Mouse (Mus musculus) CH12F3 (cell line): ENCODE results near the gene Itpr3.

Source experiments
- in situ Hi-C: fragments of 300-500 bp; cut with MboI; formaldehyde crosslinking; loops from 2 replicates; pipeline ENCODE4 v1.14.3; 2020; ENCODE audit warnings: low sequenced_read_pairs

Itpr3 gene

GRCm38 (mm10) chr17:27070913-27071312, 13.8 kb downstream of the Itpr3 start:
- in situ Hi-C loops: no loop called here

- in situ Hi-C loops: no loop called here
Observed at GRCm38 (mm10) chr17:27071630-27072029, 14.5 kb downstream of the Itpr3 start.

GRCm38 (mm10) chr17:27072363-27072762, 15.3 kb downstream of the Itpr3 start:
- in situ Hi-C loops: no loop called here

DNA sequence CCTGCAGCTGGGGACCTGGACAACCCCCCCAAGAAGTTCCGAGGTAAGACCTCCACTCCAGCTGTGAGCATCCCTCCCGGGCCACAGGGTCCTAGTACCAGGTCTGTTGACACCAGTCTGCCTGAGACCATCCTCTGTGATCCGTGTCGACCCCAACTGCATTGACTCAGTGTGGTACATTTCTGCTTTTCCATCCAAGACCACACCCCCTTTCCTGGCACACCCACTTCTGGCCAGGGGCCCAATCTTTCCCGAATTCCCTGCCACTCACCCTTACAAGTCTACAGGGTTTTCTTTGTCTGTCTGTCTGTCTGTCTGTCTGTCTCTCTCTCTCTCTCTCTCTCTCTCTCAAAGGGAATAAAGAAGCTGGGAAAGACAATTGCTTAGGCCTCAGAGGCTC, 16.0 kb downstream of the Itpr3 start:
- in situ Hi-C loops: no loop called here

DNA sequence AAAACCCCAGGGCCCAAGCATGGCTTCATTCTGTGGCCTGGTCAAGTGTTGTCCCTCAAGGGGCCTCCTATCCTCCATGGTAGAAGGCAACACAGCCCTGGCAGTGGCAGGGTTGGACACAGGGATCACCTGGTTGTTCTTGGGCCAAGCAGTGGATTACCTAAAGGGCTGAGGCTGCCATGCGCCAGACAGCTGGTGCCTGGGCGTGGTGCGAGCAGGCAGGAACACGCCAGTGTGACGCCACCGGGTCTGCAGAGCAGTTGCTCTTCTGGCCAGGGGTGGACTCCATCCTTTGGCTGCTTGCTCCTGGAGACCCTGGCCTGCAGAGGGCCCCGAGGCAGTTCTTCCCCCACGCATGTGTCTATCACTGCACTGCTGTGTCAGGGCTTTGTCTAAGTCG, 16.7 kb downstream of the Itpr3 start:
- in situ Hi-C loops: no loop called here

DNA sequence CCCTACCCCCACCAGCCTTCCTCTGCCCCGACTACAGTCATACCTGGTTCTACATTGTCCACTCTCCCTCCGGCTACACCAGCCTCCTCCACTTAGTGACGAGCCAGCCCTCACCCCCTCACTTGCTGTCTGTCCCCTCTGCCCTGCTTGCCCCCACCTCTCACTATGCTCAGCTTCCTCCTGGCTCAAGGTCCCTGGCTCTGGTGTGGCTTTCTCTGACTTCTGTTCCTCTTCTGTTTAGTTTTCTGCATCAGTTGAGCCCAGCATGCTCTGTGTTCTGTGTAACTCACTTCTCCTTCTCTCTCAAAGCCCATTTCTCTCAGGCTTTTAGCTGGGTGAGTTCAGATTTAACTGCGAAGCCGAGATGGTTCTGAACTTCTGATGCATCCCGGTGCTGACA, 17.1 kb downstream of the Itpr3 start:
- in situ Hi-C loops: no loop called here

- in situ Hi-C loops: no loop called here
Observed at GRCm38 (mm10) chr17:27074849-27075745, 18.0 kb downstream of the Itpr3 start.

DNA sequence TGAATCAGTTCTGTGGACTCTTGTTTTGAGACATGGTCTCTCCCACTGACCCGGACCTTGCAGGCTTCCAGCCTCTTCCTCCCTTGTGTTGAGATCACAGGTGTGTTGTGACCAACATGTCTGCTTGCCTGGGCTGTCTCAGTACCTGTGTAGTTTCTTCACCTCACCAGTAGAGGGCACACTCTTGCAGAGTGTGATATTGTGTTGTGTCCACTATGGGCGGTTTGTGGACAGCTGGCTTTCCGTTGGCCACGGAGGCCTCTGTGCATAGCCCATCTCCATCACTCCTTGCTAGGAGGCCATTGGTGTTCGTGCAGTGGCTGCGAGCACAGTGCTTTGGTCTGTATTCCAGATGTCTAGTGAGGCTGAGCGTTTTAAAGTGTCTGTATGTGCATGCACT, 20.0 kb downstream of the Itpr3 start:
- in situ Hi-C loops: no loop called here

- in situ Hi-C loops: no loop called here
Observed at GRCm38 (mm10) chr17:27077920-27078319, 20.8 kb downstream of the Itpr3 start.

DNA sequence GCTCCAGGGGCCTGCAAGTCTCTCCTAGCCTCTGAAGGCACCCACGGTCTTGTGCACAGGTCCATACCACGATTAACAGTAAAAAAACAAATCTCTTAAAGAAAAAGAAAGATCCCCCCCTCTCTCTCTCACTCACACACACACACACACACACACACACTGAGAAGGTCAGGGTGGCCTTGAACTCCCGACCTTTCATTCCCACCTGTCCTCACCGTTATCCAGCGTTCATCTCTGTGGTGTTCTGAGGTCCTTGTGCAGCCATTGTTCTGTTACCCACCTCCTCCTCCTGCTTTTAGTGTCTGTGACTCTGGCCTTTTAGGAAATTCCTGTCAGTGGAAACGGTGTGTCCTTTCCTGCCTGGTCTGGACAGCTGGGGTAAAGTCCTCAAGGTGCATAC, 21.4 kb downstream of the Itpr3 start:
- in situ Hi-C loops: no loop called here

- in situ Hi-C loops: no loop called here
Observed at GRCm38 (mm10) chr17:27081868-27082267, 24.8 kb downstream of the Itpr3 start.

GRCm38 (mm10) chr17:27082796-27083195, 25.7 kb downstream of the Itpr3 start:
- in situ Hi-C loops: no loop called here

DNA sequence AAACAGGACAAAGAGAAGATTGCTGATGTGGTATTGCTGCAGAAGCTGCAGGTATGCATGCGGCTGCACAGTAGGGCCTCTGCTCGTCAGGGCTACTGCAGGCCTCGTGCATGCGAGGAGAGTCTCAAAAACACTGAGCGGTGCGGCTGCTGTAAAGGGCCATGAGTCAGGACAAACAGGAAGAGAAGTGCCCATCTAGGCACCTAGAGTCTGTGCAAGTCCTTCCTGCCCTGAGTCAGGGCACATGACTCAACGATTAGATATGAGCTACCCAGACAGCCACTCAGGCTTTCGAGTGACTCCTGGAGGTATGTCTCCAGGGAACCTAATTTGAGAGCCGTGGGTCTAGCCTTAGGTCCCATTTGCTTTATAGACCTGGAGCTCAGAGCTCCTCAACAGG, 26.5 kb downstream of the Itpr3 start:
- in situ Hi-C loops: no loop called here

DNA sequence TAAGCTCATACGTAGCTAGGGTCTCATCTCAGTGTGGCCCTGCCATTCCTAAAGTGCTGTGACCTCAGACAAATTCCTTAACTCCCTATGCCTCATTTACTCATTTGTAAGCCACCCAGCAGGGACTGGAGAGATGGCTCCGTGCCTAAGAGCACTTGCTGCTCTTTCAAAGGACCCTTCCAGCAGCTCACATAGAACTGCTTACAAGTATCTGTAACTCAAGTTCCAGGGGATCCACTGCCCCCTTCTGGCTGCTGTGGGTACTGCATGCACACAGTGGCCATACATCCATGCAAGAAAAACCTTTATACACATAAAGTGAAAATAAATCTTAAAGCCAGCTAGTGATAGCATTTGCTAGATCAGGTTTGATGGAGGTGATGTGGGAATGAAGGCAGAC, 28.6 kb downstream of the Itpr3 start:
- in situ Hi-C loops: no loop called here

GRCm38 (mm10) chr17:27087426-27087825, 30.3 kb downstream of the Itpr3 start:
- in situ Hi-C loops: no loop called here

GRCm38 (mm10) chr17:27090068-27090467, 33.0 kb downstream of the Itpr3 start:
- in situ Hi-C loops: no loop called here

DNA sequence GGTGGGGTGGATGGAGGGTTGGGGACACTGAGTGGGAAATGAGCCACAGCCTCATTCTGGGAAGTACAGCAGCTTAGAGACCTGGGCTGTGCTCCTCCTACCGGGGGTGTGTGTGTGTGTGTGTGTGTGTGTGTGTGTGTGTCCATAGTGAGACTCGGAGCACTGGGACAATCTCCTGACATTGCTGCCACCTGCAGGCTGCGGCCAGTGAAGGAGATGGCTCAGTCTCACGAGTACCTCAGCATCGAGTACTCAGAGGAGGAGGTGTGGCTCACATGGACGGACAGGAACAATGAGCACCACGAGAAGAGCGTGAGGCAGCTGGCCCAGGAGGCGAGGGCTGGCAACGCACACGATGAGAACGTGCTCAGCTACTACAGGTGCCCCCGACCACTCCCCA, 38.6 kb downstream of the Itpr3 start:
- in situ Hi-C loops: no loop called here

GRCm38 (mm10) chr17:27101675-27102074, 44.6 kb downstream of the Itpr3 start:
- in situ Hi-C loops: no loop called here

DNA sequence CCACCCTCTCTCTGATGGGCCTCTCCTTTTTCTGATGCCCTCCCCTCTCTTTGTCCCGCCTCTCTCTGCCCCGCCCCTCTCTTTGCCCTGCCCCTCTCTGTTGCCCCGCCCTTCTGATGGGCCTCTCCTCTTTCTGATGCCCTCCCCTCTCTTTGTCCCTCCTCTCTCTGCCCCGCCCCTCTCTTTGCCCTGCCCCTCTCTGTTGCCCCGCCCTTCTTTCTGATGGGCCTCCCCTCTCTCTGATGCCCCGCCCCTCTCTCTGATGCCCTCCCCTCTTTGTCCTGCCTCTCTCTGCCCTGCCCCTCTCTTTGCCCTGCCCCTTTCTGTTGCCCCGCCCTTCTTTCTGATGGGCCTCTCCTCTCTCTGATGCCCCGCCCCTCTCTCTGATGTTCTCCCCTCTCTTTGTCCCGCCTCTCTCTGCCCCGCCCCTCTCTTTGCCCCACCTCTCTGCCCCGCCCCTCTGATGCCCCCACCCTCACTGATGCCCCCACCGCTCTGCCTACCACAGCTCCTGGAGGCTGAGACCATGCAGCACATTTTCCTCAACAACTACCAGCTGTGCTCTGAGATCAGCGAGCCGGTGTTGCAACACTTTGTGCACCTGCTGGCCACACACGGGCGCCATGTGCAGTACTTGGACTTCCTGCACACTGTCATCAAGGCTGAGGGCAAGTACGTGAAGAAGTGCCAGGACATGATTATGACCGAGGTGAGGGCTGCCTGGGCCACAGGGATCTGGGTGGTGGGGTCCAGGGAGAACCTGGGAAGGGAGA, 48.8 kb downstream of the Itpr3 start:
- in situ Hi-C loops: no loop called here

GRCm38 (mm10) chr17:27106745-27107144, 49.6 kb downstream of the Itpr3 start:
- in situ Hi-C loops: no loop called here

DNA sequence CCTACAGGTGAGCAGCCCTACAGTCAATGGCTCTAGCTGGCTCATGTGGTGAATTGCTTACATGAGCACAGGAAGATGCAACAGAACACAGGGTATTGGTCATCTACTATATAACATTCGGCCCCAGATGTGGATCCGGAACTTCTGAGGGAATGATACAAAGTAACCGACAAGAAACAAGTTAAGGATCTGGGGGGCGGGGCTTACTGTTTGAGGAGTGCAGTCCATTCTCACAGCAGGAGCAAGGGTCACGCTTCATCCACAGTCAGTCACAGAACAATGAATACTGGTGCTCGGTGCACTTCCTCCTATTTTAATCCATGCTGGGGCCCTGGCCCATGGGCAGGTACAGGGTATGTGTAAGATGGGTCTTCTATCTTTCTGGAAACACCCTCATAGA, 50.8 kb downstream of the Itpr3 start:
- in situ Hi-C loops: no loop called here

- in situ Hi-C loops: no loop called here
Observed at GRCm38 (mm10) chr17:27110072-27110471, 53.0 kb downstream of the Itpr3 start.
